Mouse (Mus musculus): ENCODE measurements around the gene Ammecr1. TPM values are rescaled to one million over a fixed set of nuclear protein-coding genes. Genes with fewer than 3 reads are reported as not detected.

Gene Ammecr1
- polyA plus RNA-seq, 1 experiment from 2014 or later = 6.9 TPM

GRCm38 (mm10) chrX:142972443-142972970 is 6.0 kb upstream of the Ammecr1 start:
- no peaks in the 10 kb centered on the region for H3K36me3 ChIP-seq
- H3K4me1 ChIP-seq (replicated peaks) = no peaks in the 10 kb centered on the region
- 54% methylated on average over 7 of the region's 7 CpGs for WGBS
- peaks cover 47% of the 10 kb centered on the region for H3K27me3 ChIP-seq (ENCODE audit: insufficient read depth, poor library complexity, severe bottlenecking)
- H3K27ac ChIP-seq = no peak overlapping the region
- no peaks in the 10 kb centered on the region for H3K9me3 ChIP-seq
- no peak for DNase-seq (ENCODE audit: low spot score)
- no peak overlapping the region for H3K4me3 ChIP-seq

- H3K9me3 ChIP-seq = no peaks in the 10 kb centered on the region
- no peak overlapping the region for H3K4me3 ChIP-seq
- DNase-seq (ENCODE audit: low spot score) = no peak
- no peak overlapping the region for H3K27ac ChIP-seq
- H3K4me1 ChIP-seq (replicated peaks) = no peaks in the 10 kb centered on the region
- no peaks in the 10 kb centered on the region for H3K36me3 ChIP-seq
- 87% methylated on average over 3 of the region's 3 CpGs for WGBS
- H3K27me3 ChIP-seq (ENCODE audit: insufficient read depth, poor library complexity, severe bottlenecking) = peaks cover 47% of the 10 kb centered on the region
Observed at GRCm38 (mm10) chrX:142971759-142972158, 5.2 kb upstream of the Ammecr1 start.

GRCm38 (mm10) chrX:142967067-142967466 is 539 bp upstream of the Ammecr1 start:
- Histone ChIP-seq H3K4me3 (peak overlapping the region; percentile 73), H3K4me1 (replicated peaks) (0 out of 2 replicates have a peak, but pooled peaks cover 5% of the 10 kb centered on the region), H3K27me3 (ENCODE audit: insufficient read depth, poor library complexity, severe bottlenecking) (peaks cover 48% of the 10 kb centered on the region), H3K27ac (peak overlapping the region; percentile 42), H3K9me3 (no peaks in the 10 kb centered on the region), H3K36me3 (no peaks in the 10 kb centered on the region)
- DNase-seq (ENCODE audit: low spot score) = no peak
- 45% methylated on average over 7 of the region's 7 CpGs for WGBS

- DNase-seq (ENCODE audit: low spot score) = peak; percentile 22
- Histone ChIP-seq H3K4me1 (replicated peaks) (0 out of 2 replicates have a peak, but pooled peaks cover 5% of the 10 kb centered on the region), H3K36me3 (no peaks in the 10 kb centered on the region), H3K27me3 (ENCODE audit: insufficient read depth, poor library complexity, severe bottlenecking) (peaks cover 43% of the 10 kb centered on the region), H3K4me3 (peak overlapping the region; percentile 73), H3K27ac (peak overlapping the region; percentile 95), H3K9me3 (no peaks in the 10 kb centered on the region)
- 21% methylated on average over 23 of the region's 23 CpGs for WGBS
Observed at GRCm38 (mm10) chrX:142965236-142966007, 1.1 kb downstream of the Ammecr1 start.

GRCm38 (mm10) chrX:142960434-142960833 is 6.1 kb downstream of the Ammecr1 start:
- Histone ChIP-seq H3K27me3 (ENCODE audit: insufficient read depth, poor library complexity, severe bottlenecking) (peaks cover 46% of the 10 kb centered on the region), H3K4me3 (no peak overlapping the region), H3K36me3 (no peaks in the 10 kb centered on the region), H3K27ac (no peak overlapping the region), H3K9me3 (no peaks in the 10 kb centered on the region), H3K4me1 (replicated peaks) (0 out of 2 replicates have a peak, but pooled peaks cover 5% of the 10 kb centered on the region)
- DNase-seq (ENCODE audit: low spot score) = no peak
- 84% methylated on average over 2 of the region's 2 CpGs for WGBS

- H3K9me3 ChIP-seq = no peaks in the 10 kb centered on the region
- 91% methylated on average over 4 of the region's 4 CpGs for WGBS
- H3K27me3 ChIP-seq (ENCODE audit: insufficient read depth, poor library complexity, severe bottlenecking) = peaks cover 45% of the 10 kb centered on the region
Observed at GRCm38 (mm10) chrX:142959674-142960307, 6.7 kb downstream of the Ammecr1 start.

GRCm38 (mm10) chrX:142928430-142928829 is 38.1 kb downstream of the Ammecr1 start:
- Histone ChIP-seq H3K9me3 (no peaks in the 10 kb centered on the region), H3K36me3 (no peaks in the 10 kb centered on the region)
- whole genome bisulfite sequencing = 83% methylated on average over 4 of the region's 4 CpGs

More at GRCm38 (mm10) chrX:142959674-142960307, 6.7 kb downstream of the Ammecr1 start:
- H3K4me3 ChIP-seq = no peak overlapping the region
- H3K27ac ChIP-seq = no peak overlapping the region
- no peak for DNase-seq (ENCODE audit: low spot score)
- H3K4me1 ChIP-seq (replicated peaks) = 0 out of 2 replicates have a peak, but pooled peaks cover 1% of the 10 kb centered on the region
- H3K36me3 ChIP-seq = no peaks in the 10 kb centered on the region

GRCm38 (mm10) chrX:142917394-142917793 is 49.1 kb downstream of the Ammecr1 start:
- Histone ChIP-seq H3K4me1 (replicated peaks) (no peaks in the 10 kb centered on the region), H3K36me3 (no peaks in the 10 kb centered on the region), H3K27ac (no peak overlapping the region), H3K4me3 (no peak overlapping the region), H3K9me3 (no peaks in the 10 kb centered on the region), H3K27me3 (ENCODE audit: insufficient read depth, poor library complexity, severe bottlenecking) (peaks cover 14% of the 10 kb centered on the region)
- DNase-seq (ENCODE audit: low spot score) = no peak
- 61% methylated on average over 3 of the region's 3 CpGs for WGBS

More at GRCm38 (mm10) chrX:142928430-142928829, 38.1 kb downstream of the Ammecr1 start:
- peaks cover 6% of the 10 kb centered on the region; the same call in 1 of the 2 replicates for H3K27me3 ChIP-seq (ENCODE audit: insufficient read depth, poor library complexity, severe bottlenecking)
- no peak for DNase-seq (ENCODE audit: low spot score)
- no peak overlapping the region for H3K4me3 ChIP-seq
- no peak overlapping the region for H3K27ac ChIP-seq
- no peaks in the 10 kb centered on the region for H3K4me1 ChIP-seq (replicated peaks)

GRCm38 (mm10) chrX:142916719-142917118 is 49.8 kb downstream of the Ammecr1 start:
- Histone ChIP-seq H3K9me3 (no peaks in the 10 kb centered on the region), H3K27me3 (ENCODE audit: insufficient read depth, poor library complexity, severe bottlenecking) (peaks cover 14% of the 10 kb centered on the region), H3K36me3 (no peaks in the 10 kb centered on the region), H3K4me3 (no peak overlapping the region), H3K4me1 (replicated peaks) (no peaks in the 10 kb centered on the region), H3K27ac (no peak overlapping the region)
- WGBS = 69% methylated on average over 4 of the region's 4 CpGs
- DNase-seq (ENCODE audit: low spot score) = no peak

- no peaks in the 10 kb centered on the region for H3K36me3 ChIP-seq
- H3K27ac ChIP-seq = no peak overlapping the region
- DNase-seq (ENCODE audit: low spot score) = no peak
- peaks cover 17% of the 10 kb centered on the region for H3K27me3 ChIP-seq (ENCODE audit: insufficient read depth, poor library complexity, severe bottlenecking)
- no peaks in the 10 kb centered on the region for H3K4me1 ChIP-seq (replicated peaks)
- H3K4me3 ChIP-seq = no peak overlapping the region
- no peaks in the 10 kb centered on the region for H3K9me3 ChIP-seq
Observed at GRCm38 (mm10) chrX:142914208-142914607, 52.3 kb downstream of the Ammecr1 start.

- Histone ChIP-seq H3K27me3 (ENCODE audit: insufficient read depth, poor library complexity, severe bottlenecking) (peaks cover 42% of the 10 kb centered on the region), H3K9me3 (no peaks in the 10 kb centered on the region), H3K36me3 (no peaks in the 10 kb centered on the region), H3K4me1 (replicated peaks) (no peaks in the 10 kb centered on the region), H3K4me3 (no peak overlapping the region), H3K27ac (no peak overlapping the region)
- whole genome bisulfite sequencing = 91% methylated on average over 8 of the region's 8 CpGs
- no peak for DNase-seq (ENCODE audit: low spot score)
Observed at GRCm38 (mm10) chrX:142903854-142904253, 62.7 kb downstream of the Ammecr1 start.

GRCm38 (mm10) chrX:142902599-142902998 is 63.9 kb downstream of the Ammecr1 start:
- DNase-seq (ENCODE audit: low spot score) = no peak
- 81% methylated on average over 2 of the region's 2 CpGs for WGBS
- H3K36me3 ChIP-seq = no peaks in the 10 kb centered on the region
- peaks cover 52% of the 10 kb centered on the region for H3K27me3 ChIP-seq (ENCODE audit: insufficient read depth, poor library complexity, severe bottlenecking)
- H3K27ac ChIP-seq = no peak overlapping the region
- no peaks in the 10 kb centered on the region for H3K9me3 ChIP-seq
- H3K4me1 ChIP-seq (replicated peaks) = no peaks in the 10 kb centered on the region
- no peak overlapping the region for H3K4me3 ChIP-seq

GRCm38 (mm10) chrX:142901915-142902314 is 64.6 kb downstream of the Ammecr1 start:
- no peaks in the 10 kb centered on the region for H3K9me3 ChIP-seq
- WGBS = 85% methylated on average over 4 of the region's 4 CpGs
- peaks cover 55% of the 10 kb centered on the region for H3K27me3 ChIP-seq (ENCODE audit: insufficient read depth, poor library complexity, severe bottlenecking)

More at GRCm38 (mm10) chrX:142901915-142902314, 64.6 kb downstream of the Ammecr1 start:
- no peak overlapping the region for H3K27ac ChIP-seq
- DNase-seq (ENCODE audit: low spot score) = no peak
- H3K4me1 ChIP-seq (replicated peaks) = no peaks in the 10 kb centered on the region
- H3K36me3 ChIP-seq = no peaks in the 10 kb centered on the region
- no peak overlapping the region for H3K4me3 ChIP-seq
